Mouse (Mus musculus) stomach, postnatal 0 days (tissue): ENCODE measurements around the gene Adamts13. TPM values are rescaled to one million over a fixed set of nuclear protein-coding genes. Genes with fewer than 3 reads are reported as not detected.

Source experiments
- ATAC-seq: fragments of 200-750 bp; cut with Nextera tagmentation; 2 replicates; pipeline ENCODE4 v1.8.0; 2017; ENCODE audit not compliant: low FRiP score, low TSS enrichment
- DNase-seq: peaks from one replicate; pipeline ENCODE4 v3.0.0-alpha.2; 2016; ENCODE audit warnings: low spot score
- H3K27ac ChIP-seq: fragments of 300-500 bp; sonication (generic); replicated peaks from 2 replicates; pipeline ENCODE4 v1.5.1; 2014; ENCODE audit warnings: mild to moderate bottlenecking, control low read depth
- H3K27me3 ChIP-seq: fragments of 300-500 bp; sonication (generic); 2 replicates; pipeline ENCODE4 v1.6.1; 2014; ENCODE audit warnings: low read length; ENCODE audit not compliant: control insufficient read depth, insufficient read depth
- H3K36me3 ChIP-seq: fragments of 300-500 bp; sonication (generic); 2 replicates; pipeline ENCODE4 v1.6.1; 2014; ENCODE audit warnings: low read length, mixed read lengths; ENCODE audit not compliant: control insufficient read depth, insufficient read depth
- H3K4me1 ChIP-seq: fragments of 300-500 bp; sonication (generic); replicated peaks from 2 replicates; pipeline ENCODE4 v1.6.1; 2014; ENCODE audit warnings: antibody characterized with exemption; ENCODE audit not compliant: control insufficient read depth, insufficient read depth
- H3K4me2 ChIP-seq: fragments of 300-500 bp; sonication (generic); replicated peaks from 2 replicates; pipeline ENCODE4 v1.6.1; 2014; ENCODE audit warnings: low read depth, mild to moderate bottlenecking, control low read depth, moderate library complexity
- H3K4me3 ChIP-seq: fragments of 300-500 bp; sonication (generic); 2 replicates; pipeline ENCODE4 v1.5.1; 2014; ENCODE audit warnings: low read depth, low read length, control low read depth
- H3K9ac ChIP-seq: fragments of 300-500 bp; sonication (generic); 2 replicates; pipeline ENCODE4 v1.6.1; 2014; ENCODE audit warnings: mild to moderate bottlenecking, low read length, control low read depth, mixed read lengths
- H3K9me3 ChIP-seq: fragments of 300-500 bp; sonication (generic); 2 replicates; pipeline ENCODE4 v1.6.1; 2016; ENCODE audit warnings: low read length; ENCODE audit not compliant: control insufficient read depth
- CTCF ChIP-seq: IDR thresholded peaks from 2 replicates; pipeline ENCODE4 v1.5.1; 2016; ENCODE audit warnings: antibody characterized with exemption, low read depth, mild to moderate bottlenecking, moderate library complexity
- EP300 ChIP-seq: optimal IDR thresholded peaks from 2 replicates; pipeline ENCODE3; 2016; ENCODE audit warnings: antibody characterized with exemption
- WGBS: fragments of 180-500 bp; shearing (Covaris S2); extraction: QIAGEN DNeasy Blood & Tissue Kit; methylation state at CpG from one replicate; pipeline ENCODE4 v1.1.7; 2014; 5-methylcytosine and 5-hydroxymethylcytosine counted together
- polyA plus RNA-seq: library from polyadenylated mRNA; unstranded; fragments of >200 nt; fragmentation: Nextera tagmentation; extraction: Ambion mirVana; gene quantifications from 2 replicates; pipeline ENCODE4 v1.2.1, GENCODE M21; 2015

Gene Adamts13
- polyA plus RNA-seq, 1 experiment from 2014 or later = 0.10 TPM

GRCm38 (mm10) chr2:27032361-27032760 lies 59.1 kb downstream of the Adamts13 start:
- no peak overlapping the region for H3K27ac ChIP-seq
- H3K36me3 ChIP-seq = no peaks in the 10 kb centered on the region
- 49% methylated on average over 2 of the region's 2 CpGs for WGBS
- no peak overlapping the region for H3K4me2 ChIP-seq
- H3K4me3 ChIP-seq = no peak overlapping the region
- no peak for ATAC-seq
- H3K4me1 ChIP-seq = 0 out of 2 replicates have a peak, but pooled peaks cover 2% of the 10 kb centered on the region
- no peak for DNase-seq
- H3K9ac ChIP-seq = no peak overlapping the region
- H3K9me3 ChIP-seq = no peaks in the 10 kb centered on the region
- TF ChIP-seq CTCF (peak; percentile 47), EP300 (no peak)
- H3K27me3 ChIP-seq = no peaks in the 10 kb centered on the region

- DNase-seq (peak; percentile 42), ATAC-seq (peak; percentile 48; the same call in 1 of the 2 replicates)
- Histone ChIP-seq H3K4me3 (no peak overlapping the region), H3K4me2 (no peak overlapping the region), H3K27me3 (no peaks in the 10 kb centered on the region), H3K4me1 (no peaks in the 10 kb centered on the region), H3K9me3 (no peaks in the 10 kb centered on the region), H3K27ac (no peak overlapping the region), H3K36me3 (no peaks in the 10 kb centered on the region), H3K9ac (no peak overlapping the region)
- TF ChIP-seq CTCF (no peak), EP300 (no peak)
- WGBS = 64% methylated on average over 3 of the region's 3 CpGs
Observed at GRCm38 (mm10) chr2:27036003-27036402, 62.8 kb downstream of the Adamts13 start.

- Histone ChIP-seq H3K27ac (no peak overlapping the region), H3K4me1 (no peaks in the 10 kb centered on the region), H3K9me3 (no peaks in the 10 kb centered on the region), H3K4me3 (no peak overlapping the region), H3K9ac (no peak overlapping the region), H3K4me2 (no peak overlapping the region), H3K36me3 (no peaks in the 10 kb centered on the region), H3K27me3 (no peaks in the 10 kb centered on the region)
- DNase-seq = no peak
- ATAC-seq = no peak
- TF ChIP-seq EP300 (no peak), CTCF (no peak)
- 75% methylated on average over 4 of the region's 4 CpGs for WGBS
Observed at GRCm38 (mm10) chr2:27037008-27037407, 63.8 kb downstream of the Adamts13 start.

- DNase-seq (peak; percentile 59), ATAC-seq (no peak)
- Histone ChIP-seq H3K27ac (no peak overlapping the region), H3K4me2 (no peak overlapping the region), H3K27me3 (no peaks in the 10 kb centered on the region), H3K9ac (no peak overlapping the region), H3K4me3 (no peak overlapping the region), H3K36me3 (no peaks in the 10 kb centered on the region), H3K4me1 (no peaks in the 10 kb centered on the region), H3K9me3 (no peaks in the 10 kb centered on the region)
- TF ChIP-seq CTCF (peak; percentile 97), EP300 (no peak)
- 0% methylated on average over 3 of the region's 3 CpGs for WGBS
Observed at GRCm38 (mm10) chr2:27038596-27038995, 65.4 kb downstream of the Adamts13 start.

- TF ChIP-seq CTCF = peak; percentile 64
- TF ChIP-seq EP300 = no peak
- no peak overlapping the region for H3K9ac ChIP-seq
- 0% methylated on average over 1 of the region's 1 CpGs for WGBS
- no peak overlapping the region for H3K4me3 ChIP-seq
- DNase-seq (no peak), ATAC-seq (0 out of 2 replicates have a peak, but pooled peaks have one; percentile 22)
- H3K36me3 ChIP-seq = no peaks in the 10 kb centered on the region
- no peaks in the 10 kb centered on the region for H3K9me3 ChIP-seq
- no peaks in the 10 kb centered on the region for H3K27me3 ChIP-seq
- H3K4me2 ChIP-seq = no peak overlapping the region
- H3K4me1 ChIP-seq = no peaks in the 10 kb centered on the region
- no peak overlapping the region for H3K27ac ChIP-seq
Observed at GRCm38 (mm10) chr2:27039286-27039685, 66.1 kb downstream of the Adamts13 start.

GRCm38 (mm10) chr2:27042131-27042844 lies 69.1 kb downstream of the Adamts13 start:
- H3K27ac ChIP-seq = no peak overlapping the region
- no peaks in the 10 kb centered on the region for H3K4me1 ChIP-seq
- ATAC-seq = no peak
- no peaks in the 10 kb centered on the region for H3K27me3 ChIP-seq
- no peak overlapping the region for H3K4me2 ChIP-seq
- DNase-seq = no peak
- H3K36me3 ChIP-seq = no peaks in the 10 kb centered on the region
- H3K4me3 ChIP-seq = no peak overlapping the region
- no peak for TF ChIP-seq EP300
- H3K9ac ChIP-seq = no peak overlapping the region
- no peaks in the 10 kb centered on the region for H3K9me3 ChIP-seq
- WGBS = 67% methylated on average over 8 of the region's 8 CpGs
